Mouse (Mus musculus) liver, embryonic 13.5 days (tissue): Measurements from ENCODE around the gene Pcdh9. TPM values are rescaled to one million over a fixed set of nuclear protein-coding genes. Genes with fewer than 3 reads are reported as not detected.
"Not testable (repeated sequence)": the region's sequence is repeated elsewhere in the genome, so short reads cannot be mapped to it uniquely, and the experiment has no call there.

ENCODE experiments used
- ATAC-seq: fragments of 200-750 bp; cut with Nextera tagmentation; 2 replicates; pipeline ENCODE4 v1.8.0; 2017; ENCODE audit warnings: low read depth, mild to moderate bottlenecking, moderate number of reproducible peaks, moderate library complexity
- DNase-seq: peaks from one replicate; pipeline ENCODE4 v3.0.0; 2022
- H3K27ac ChIP-seq: fragments of 300-500 bp; sonication (generic); 2 replicates; pipeline ENCODE4 v1.5.1; 2015; ENCODE audit warnings: moderate library complexity, mild to moderate bottlenecking, inconsistent platforms
- H3K27me3 ChIP-seq: fragments of 300-500 bp; sonication (generic); 2 replicates; pipeline ENCODE4 v1.6.1; 2015; ENCODE audit warnings: mild to moderate bottlenecking, inconsistent platforms
- H3K36me3 ChIP-seq: fragments of 300-500 bp; sonication (generic); 2 replicates; pipeline ENCODE4 v1.6.1; 2015; ENCODE audit warnings: mild to moderate bottlenecking, inconsistent platforms
- H3K4me1 ChIP-seq: fragments of 300-500 bp; sonication (generic); replicated peaks from 2 replicates; pipeline ENCODE4 v1.6.1; 2015; ENCODE audit warnings: inconsistent platforms
- H3K4me2 ChIP-seq: fragments of 300-500 bp; sonication (generic); 2 replicates; pipeline ENCODE4 v1.6.1; 2015; ENCODE audit warnings: inconsistent platforms, mild to moderate bottlenecking, moderate library complexity
- H3K4me3 ChIP-seq: fragments of 300-500 bp; sonication (generic); replicated peaks from 2 replicates; pipeline ENCODE4 v1.5.1; 2015; ENCODE audit warnings: mild to moderate bottlenecking, inconsistent platforms
- H3K9ac ChIP-seq: fragments of 300-500 bp; sonication (generic); 2 replicates; pipeline ENCODE4 v1.6.1; 2015; ENCODE audit warnings: mild to moderate bottlenecking, inconsistent platforms
- H3K9me3 ChIP-seq: fragments of 300-500 bp; sonication (generic); replicated peaks from 2 replicates; pipeline ENCODE4 v1.6.1; 2016; ENCODE audit warnings: inconsistent platforms
- WGBS: fragments of 180-500 bp; shearing (Covaris S2); methylation state at CpG from one replicate; pipeline ENCODE4 v1.1.7; 2015; ENCODE audit not compliant: insufficient replicate concordance; 5-methylcytosine and 5-hydroxymethylcytosine counted together
- polyA plus RNA-seq: library from polyadenylated mRNA; unstranded; fragments of >200 nt; fragmentation: Nextera tagmentation; extraction: Ambion mirVana; gene quantifications from 2 replicates; pipeline ENCODE4 v1.2.1, GENCODE M21; 2015

Gene Pcdh9
- polyA plus RNA-seq, 1 experiment from 2014 or later, result 0.80 TPM

- ATAC-seq, result no peak
- Histone ChIP-seq H3K4me2 (no peak overlapping the region), H3K9ac (no peak overlapping the region), H3K9me3 (no peaks in the 10 kb centered on the region), H3K36me3 (no peaks in the 10 kb centered on the region), H3K27me3 (no peaks in the 10 kb centered on the region), H3K4me1 (no peaks in the 10 kb centered on the region), H3K4me3 (no peak overlapping the region), H3K27ac (no peak overlapping the region)
- no peak for DNase-seq
Measured at GRCm38 (mm10) chr14:93275661-93276060, 614.8 kb downstream of the Pcdh9 start.

- Histone ChIP-seq H3K4me1 (no peaks in the 10 kb centered on the region), H3K27me3 (no peaks in the 10 kb centered on the region), H3K36me3 (no peaks in the 10 kb centered on the region), H3K9ac (no peak overlapping the region), H3K27ac (no peak overlapping the region), H3K4me3 (no peak overlapping the region), H3K9me3 (no peaks in the 10 kb centered on the region), H3K4me2 (no peak overlapping the region)
- DNase-seq (no peak), ATAC-seq (no peak)
Measured at GRCm38 (mm10) chr14:93274767-93275166, 615.7 kb downstream of the Pcdh9 start.

GRCm38 (mm10) chr14:93253411-93253810 is 637.1 kb downstream of the Pcdh9 start:
- Histone ChIP-seq H3K4me3 (no peak overlapping the region), H3K9ac (no peak overlapping the region), H3K4me1 (no peaks in the 10 kb centered on the region), H3K27ac (no peak overlapping the region), H3K36me3 (no peaks in the 10 kb centered on the region), H3K9me3 (no peaks in the 10 kb centered on the region), H3K27me3 (no peaks in the 10 kb centered on the region), H3K4me2 (no peak overlapping the region)
- ATAC-seq (no peak), DNase-seq (no peak)
- WGBS, result 67% methylated on average over 1 of the region's 1 CpGs

DNA sequence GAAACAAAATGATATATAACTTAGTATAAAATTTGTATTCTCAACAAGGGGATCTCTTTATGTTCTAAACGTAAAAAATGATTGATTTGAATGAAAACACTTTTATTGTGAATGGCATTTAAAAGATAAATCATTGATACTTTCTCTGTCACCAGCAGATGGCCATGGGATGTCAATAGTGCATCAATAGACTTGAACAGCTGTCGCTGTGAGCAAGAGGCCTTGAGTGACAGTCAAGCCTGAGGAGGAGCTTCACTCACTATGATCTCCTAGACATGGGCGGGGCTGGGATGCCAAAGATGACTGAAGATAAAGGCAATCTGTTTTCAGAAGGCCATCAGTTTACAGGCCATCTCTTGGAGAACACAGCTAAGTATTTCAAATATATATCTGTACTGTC is 650.2 kb downstream of the Pcdh9 start:
- no peak overlapping the region for H3K27ac ChIP-seq
- H3K4me2 ChIP-seq, result no peak overlapping the region
- H3K9ac ChIP-seq, result no peak overlapping the region
- ATAC-seq (no peak), DNase-seq (no peak)
- 52% methylated on average over 3 of the region's 3 CpGs for WGBS
- H3K9me3 ChIP-seq, result no peaks in the 10 kb centered on the region
- no peaks in the 10 kb centered on the region for H3K27me3 ChIP-seq
- H3K4me1 ChIP-seq, result no peaks in the 10 kb centered on the region
- no peaks in the 10 kb centered on the region for H3K36me3 ChIP-seq
- no peak overlapping the region for H3K4me3 ChIP-seq

- WGBS, result 67% methylated on average over 3 of the region's 3 CpGs
- Histone ChIP-seq H3K27me3 (no peaks in the 10 kb centered on the region), H3K27ac (no peak overlapping the region), H3K4me3 (no peak overlapping the region), H3K4me2 (no peak overlapping the region), H3K36me3 (no peaks in the 10 kb centered on the region), H3K9ac (no peak overlapping the region), H3K9me3 (no peaks in the 10 kb centered on the region), H3K4me1 (no peaks in the 10 kb centered on the region)
- ATAC-seq (no peak), DNase-seq (no peak)
Measured at GRCm38 (mm10) chr14:93234333-93234732, 656.1 kb downstream of the Pcdh9 start.

- Histone ChIP-seq H3K9ac (no peak overlapping the region), H3K4me2 (no peak overlapping the region), H3K4me1 (no peaks in the 10 kb centered on the region), H3K36me3 (no peaks in the 10 kb centered on the region), H3K27me3 (no peaks in the 10 kb centered on the region), H3K9me3 (no peaks in the 10 kb centered on the region), H3K27ac (no peak overlapping the region), H3K4me3 (no peak overlapping the region)
- no peak for ATAC-seq
- no peak for DNase-seq
- WGBS, result 57% methylated on average over 6 of the region's 6 CpGs
Measured at GRCm38 (mm10) chr14:93233599-93233998, 656.9 kb downstream of the Pcdh9 start.

- not testable (repeated sequence) for ATAC-seq, H3K27ac ChIP-seq, DNase-seq, H3K4me3 ChIP-seq, H3K9ac ChIP-seq, H3K4me1 ChIP-seq, H3K27me3 ChIP-seq, H3K36me3 ChIP-seq, H3K4me2 ChIP-seq, H3K9me3 ChIP-seq
- 85% methylated on average over 6 of the region's 15 CpGs for WGBS
Measured at GRCm38 (mm10) chr14:93214846-93215245, 675.6 kb downstream of the Pcdh9 start.

DNA sequence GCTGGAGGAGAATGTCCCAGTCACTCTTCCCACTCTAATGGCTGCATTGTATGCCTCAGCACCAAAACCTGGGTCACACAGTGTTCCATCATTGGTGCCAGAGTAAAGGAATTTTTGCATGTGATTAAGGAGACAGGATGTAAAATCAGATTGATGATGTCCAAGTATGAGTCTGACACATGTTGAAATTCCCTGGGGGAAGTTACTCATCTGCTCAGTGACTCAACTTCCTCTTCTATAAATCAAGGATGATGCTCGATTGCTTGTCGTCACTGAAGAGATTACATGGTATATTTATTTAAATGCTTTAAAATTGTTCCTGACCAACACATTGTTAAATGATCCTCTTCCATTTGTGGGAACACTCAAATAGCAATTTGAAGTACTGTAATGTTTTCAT is 690.7 kb downstream of the Pcdh9 start:
- Histone ChIP-seq H3K4me2 (no peak overlapping the region), H3K4me1 (no peaks in the 10 kb centered on the region), H3K27me3 (no peaks in the 10 kb centered on the region), H3K9ac (no peak overlapping the region), H3K27ac (no peak overlapping the region), H3K9me3 (no peaks in the 10 kb centered on the region), H3K4me3 (no peak overlapping the region), H3K36me3 (no peaks in the 10 kb centered on the region)
- ATAC-seq (no peak), DNase-seq (no peak)
- WGBS, result 50% methylated on average over 2 of the region's 2 CpGs

GRCm38 (mm10) chr14:93182606-93183491 is 707.6 kb downstream of the Pcdh9 start:
- H3K27ac ChIP-seq, result no peak overlapping the region
- H3K27me3 ChIP-seq, result no peaks in the 10 kb centered on the region
- no peak overlapping the region for H3K9ac ChIP-seq
- 75% methylated on average over 9 of the region's 9 CpGs for WGBS
- H3K36me3 ChIP-seq, result no peaks in the 10 kb centered on the region
- no peak for DNase-seq
- H3K9me3 ChIP-seq, result no peaks in the 10 kb centered on the region
- H3K4me3 ChIP-seq, result no peak overlapping the region
- ATAC-seq, result no peak
- no peak overlapping the region for H3K4me2 ChIP-seq
- no peaks in the 10 kb centered on the region for H3K4me1 ChIP-seq

DNA sequence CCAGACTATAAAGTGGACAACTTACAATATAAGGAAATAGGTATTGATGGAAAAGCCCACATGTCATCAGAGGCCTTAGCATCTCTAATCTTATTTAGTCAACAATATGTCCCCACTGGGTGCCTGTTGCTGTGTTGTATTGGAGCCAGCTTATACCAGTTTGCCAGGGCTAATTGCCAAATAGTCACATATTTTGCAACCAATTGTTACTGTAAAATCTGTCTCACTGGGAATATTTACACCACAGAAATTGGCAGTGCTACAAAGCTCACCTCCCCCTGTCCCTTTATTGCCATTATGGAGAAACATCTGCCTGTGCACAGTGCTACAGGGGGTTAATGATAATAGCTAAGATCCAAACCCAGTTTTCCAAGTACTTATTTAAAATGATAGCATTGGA is 721.3 kb downstream of the Pcdh9 start:
- DNase-seq (no peak), ATAC-seq (no peak)
- H3K9me3 ChIP-seq, result no peaks in the 10 kb centered on the region
- no peaks in the 10 kb centered on the region for H3K4me1 ChIP-seq
- no peaks in the 10 kb centered on the region for H3K36me3 ChIP-seq
- H3K27ac ChIP-seq, result no peak overlapping the region
- H3K27me3 ChIP-seq, result no peaks in the 10 kb centered on the region
- no peak overlapping the region for H3K4me3 ChIP-seq
- H3K4me2 ChIP-seq, result no peak overlapping the region
- no peak overlapping the region for H3K9ac ChIP-seq

GRCm38 (mm10) chr14:93168367-93168766 is 722.1 kb downstream of the Pcdh9 start:
- H3K9ac ChIP-seq, result no peak overlapping the region
- no peaks in the 10 kb centered on the region for H3K36me3 ChIP-seq
- 52% methylated on average over 2 of the region's 2 CpGs for WGBS
- no peaks in the 10 kb centered on the region for H3K4me1 ChIP-seq
- H3K9me3 ChIP-seq, result no peaks in the 10 kb centered on the region
- no peak overlapping the region for H3K27ac ChIP-seq
- H3K4me2 ChIP-seq, result no peak overlapping the region
- ATAC-seq (no peak), DNase-seq (no peak)
- no peak overlapping the region for H3K4me3 ChIP-seq
- no peaks in the 10 kb centered on the region for H3K27me3 ChIP-seq

- whole genome bisulfite sequencing, result 68% methylated on average over 6 of the region's 6 CpGs
Measured at GRCm38 (mm10) chr14:93143414-93143813, 747.1 kb downstream of the Pcdh9 start.

More at GRCm38 (mm10) chr14:93143414-93143813, 747.1 kb downstream of the Pcdh9 start:
- Histone ChIP-seq H3K9ac (no peak overlapping the region), H3K4me3 (no peak overlapping the region), H3K27me3 (no peaks in the 10 kb centered on the region), H3K27ac (no peak overlapping the region), H3K4me1 (no peaks in the 10 kb centered on the region), H3K4me2 (no peak overlapping the region), H3K36me3 (no peaks in the 10 kb centered on the region), H3K9me3 (no peaks in the 10 kb centered on the region)
- no peak for ATAC-seq
- DNase-seq, result no peak
